Mouse (Mus musculus): Measurements from ENCODE around the gene Acta2. TPM values are rescaled to one million over a fixed set of nuclear protein-coding genes. Genes with fewer than 3 reads are reported as not detected.

Gene Acta2
- polyA plus RNA-seq, 1 experiment from 2014 or later, result 3,545 TPM

DNA sequence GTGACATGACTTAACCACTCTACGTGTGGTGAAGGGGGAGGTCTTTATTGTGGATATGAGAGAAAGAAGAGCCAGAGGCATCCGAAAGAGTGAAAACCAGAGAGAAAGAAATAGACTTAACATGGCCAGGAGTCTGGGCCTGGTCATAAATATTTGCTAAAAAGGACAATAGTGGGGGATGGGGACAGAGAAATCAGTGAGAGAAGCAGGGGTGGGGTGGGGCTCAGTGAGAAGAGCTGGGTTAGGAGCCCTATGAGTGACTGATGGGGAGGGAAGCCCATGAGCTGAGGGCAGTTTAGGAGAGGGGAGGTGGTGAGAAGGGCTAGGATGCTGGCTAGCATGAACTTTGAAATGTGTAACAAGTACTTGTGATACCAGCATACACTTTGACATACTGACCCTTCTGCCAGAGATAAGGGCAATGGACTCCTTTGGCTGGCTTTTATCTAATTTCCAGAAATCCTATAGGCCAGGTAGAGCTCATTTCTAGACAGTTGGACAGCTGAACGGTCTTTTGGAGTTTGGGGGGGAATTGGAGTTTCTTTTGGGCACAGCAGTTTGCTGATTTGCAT, 38.1 kb upstream of the Acta2 start:
- Histone ChIP-seq H3K27ac (replicated peaks) (no peak overlapping the region), H3K27me3 (ENCODE audit: control insufficient read depth, insufficient read depth, low read length) (no peaks in the 10 kb centered on the region), H3K4me1 (replicated peaks; ENCODE audit: control insufficient read depth, insufficient read depth) (0 out of 2 replicates have a peak, but pooled peaks cover 3% of the 10 kb centered on the region), H3K9ac (ENCODE audit: low read length) (no peak overlapping the region), H3K4me3 (ENCODE audit: low read depth, low read length) (no peak overlapping the region), H3K9me3 (ENCODE audit: control insufficient read depth, low read length) (no peaks in the 10 kb centered on the region), H3K36me3 (ENCODE audit: control insufficient read depth, insufficient read depth, low read length) (no peaks in the 10 kb centered on the region), H3K4me2 (replicated peaks; ENCODE audit: low read depth) (no peak overlapping the region)
- WGBS, result 82% methylated on average over 3 of the region's 3 CpGs
- ATAC-seq (ENCODE audit: low FRiP score, low TSS enrichment), result no peak
- no peak for DNase-seq (ENCODE audit: low spot score)
- no peak for TF ChIP-seq EP300 (optimal IDR thresholded peaks at IDR 0.05)
- no peak for TF ChIP-seq CTCF (IDR thresholded peaks at IDR 0.05; ENCODE audit: low read depth)

DNA sequence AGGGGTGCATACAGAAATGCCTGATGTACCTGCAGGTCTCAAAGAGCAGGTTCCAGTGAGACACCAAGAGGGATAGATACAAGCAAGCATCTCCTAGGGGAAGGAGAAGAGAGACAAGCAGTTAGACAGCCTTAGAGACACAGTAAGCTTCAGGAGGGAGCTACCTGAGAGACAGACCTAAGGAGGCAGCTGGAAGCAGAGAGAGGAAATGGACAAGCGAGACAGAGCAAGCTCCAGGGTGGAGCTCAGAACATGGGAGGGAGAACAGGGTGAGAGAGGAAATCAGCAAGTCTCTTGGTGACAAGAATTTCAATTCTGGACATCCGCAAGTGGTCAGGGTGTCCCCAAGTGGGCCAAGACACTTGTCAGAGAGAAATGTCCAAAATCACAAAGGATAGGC, 37.3 kb upstream of the Acta2 start:
- TF ChIP-seq EP300 (optimal IDR thresholded peaks at IDR 0.05) (no peak), CTCF (IDR thresholded peaks at IDR 0.05; ENCODE audit: low read depth) (no peak)
- DNase-seq (ENCODE audit: low spot score), result no peak
- Histone ChIP-seq H3K9ac (ENCODE audit: low read length) (no peak overlapping the region), H3K9me3 (ENCODE audit: control insufficient read depth, low read length) (no peaks in the 10 kb centered on the region), H3K27me3 (ENCODE audit: control insufficient read depth, insufficient read depth, low read length) (no peaks in the 10 kb centered on the region), H3K36me3 (ENCODE audit: control insufficient read depth, insufficient read depth, low read length) (no peaks in the 10 kb centered on the region), H3K4me2 (replicated peaks; ENCODE audit: low read depth) (no peak overlapping the region), H3K4me1 (replicated peaks; ENCODE audit: control insufficient read depth, insufficient read depth) (0 out of 2 replicates have a peak, but pooled peaks cover 3% of the 10 kb centered on the region), H3K4me3 (ENCODE audit: low read depth, low read length) (no peak overlapping the region), H3K27ac (replicated peaks) (no peak overlapping the region)
- no peak for ATAC-seq (ENCODE audit: low FRiP score, low TSS enrichment)
- 78% methylated on average over 2 of the region's 2 CpGs for WGBS

DNA sequence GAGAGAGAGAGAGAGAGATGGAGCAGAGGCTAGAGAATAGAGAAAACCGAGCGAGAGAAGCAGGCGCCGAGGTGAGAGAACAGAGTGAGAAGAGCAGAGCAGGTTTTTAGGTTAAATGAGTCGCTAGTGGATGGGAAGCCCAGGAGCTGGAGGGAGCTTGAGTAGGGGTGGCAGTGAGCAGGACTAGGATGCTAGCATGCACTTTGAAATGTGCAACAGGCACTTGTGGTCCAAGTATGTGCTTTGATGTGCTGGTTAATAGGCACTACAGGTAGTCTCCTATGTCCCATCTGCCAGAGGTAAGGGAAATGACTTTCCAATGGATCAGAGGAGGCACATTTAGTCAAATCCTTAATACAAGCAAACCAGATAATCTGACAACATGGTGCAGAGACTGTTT, 36.6 kb upstream of the Acta2 start:
- no peak for DNase-seq (ENCODE audit: low spot score)
- Histone ChIP-seq H3K27ac (replicated peaks) (no peak overlapping the region), H3K27me3 (ENCODE audit: control insufficient read depth, insufficient read depth, low read length) (no peaks in the 10 kb centered on the region), H3K9me3 (ENCODE audit: control insufficient read depth, low read length) (no peaks in the 10 kb centered on the region), H3K4me3 (ENCODE audit: low read depth, low read length) (no peak overlapping the region), H3K36me3 (ENCODE audit: control insufficient read depth, insufficient read depth, low read length) (no peaks in the 10 kb centered on the region), H3K9ac (ENCODE audit: low read length) (no peak overlapping the region), H3K4me1 (replicated peaks; ENCODE audit: control insufficient read depth, insufficient read depth) (0 out of 2 replicates have a peak, but pooled peaks cover 3% of the 10 kb centered on the region), H3K4me2 (replicated peaks; ENCODE audit: low read depth) (no peak overlapping the region)
- 59% methylated on average over 5 of the region's 5 CpGs for WGBS
- no peak for ATAC-seq (ENCODE audit: low FRiP score, low TSS enrichment)
- no peak for TF ChIP-seq CTCF (IDR thresholded peaks at IDR 0.05; ENCODE audit: low read depth)
- TF ChIP-seq EP300 (optimal IDR thresholded peaks at IDR 0.05), result no peak

DNA sequence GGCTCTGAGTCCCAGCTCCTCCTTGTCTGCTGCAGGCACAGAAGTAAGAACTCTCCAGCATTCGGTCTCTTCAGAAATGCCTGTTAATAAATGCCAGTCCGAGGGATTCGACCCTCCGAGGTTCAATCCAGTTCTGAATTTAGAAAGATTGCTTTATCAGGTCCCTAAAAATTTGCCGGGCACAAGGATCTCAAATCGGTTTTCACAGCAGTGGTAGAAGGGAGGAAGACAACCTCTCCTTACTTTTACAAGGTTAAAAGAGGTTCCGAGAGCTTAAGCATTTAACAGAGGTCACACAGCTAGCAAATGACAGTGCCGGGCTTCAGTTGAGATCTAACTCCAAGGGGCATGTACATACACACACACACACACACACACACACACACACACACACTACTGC, 36.0 kb upstream of the Acta2 start:
- 0 out of 2 replicates have a peak, but pooled peaks cover 3% of the 10 kb centered on the region for H3K4me1 ChIP-seq (replicated peaks; ENCODE audit: control insufficient read depth, insufficient read depth)
- TF ChIP-seq EP300 (optimal IDR thresholded peaks at IDR 0.05), result no peak
- peak overlapping the region; percentile 64; the same call in 1 of the 2 replicates for H3K9ac ChIP-seq (ENCODE audit: low read length)
- no peaks in the 10 kb centered on the region for H3K36me3 ChIP-seq (ENCODE audit: control insufficient read depth, insufficient read depth, low read length)
- ATAC-seq (ENCODE audit: low FRiP score, low TSS enrichment) (no peak), DNase-seq (ENCODE audit: low spot score) (no peak)
- no peaks in the 10 kb centered on the region for H3K9me3 ChIP-seq (ENCODE audit: control insufficient read depth, low read length)
- no peaks in the 10 kb centered on the region for H3K27me3 ChIP-seq (ENCODE audit: control insufficient read depth, insufficient read depth, low read length)
- WGBS, result 45% methylated on average over 8 of the region's 8 CpGs
- peak overlapping the region; percentile 88 for H3K4me2 ChIP-seq (replicated peaks; ENCODE audit: low read depth)
- H3K27ac ChIP-seq (replicated peaks), result peak overlapping the region; percentile 24; the same call in 1 of the 2 replicates
- peak overlapping the region; percentile 57 for H3K4me3 ChIP-seq (ENCODE audit: low read depth, low read length)

DNA sequence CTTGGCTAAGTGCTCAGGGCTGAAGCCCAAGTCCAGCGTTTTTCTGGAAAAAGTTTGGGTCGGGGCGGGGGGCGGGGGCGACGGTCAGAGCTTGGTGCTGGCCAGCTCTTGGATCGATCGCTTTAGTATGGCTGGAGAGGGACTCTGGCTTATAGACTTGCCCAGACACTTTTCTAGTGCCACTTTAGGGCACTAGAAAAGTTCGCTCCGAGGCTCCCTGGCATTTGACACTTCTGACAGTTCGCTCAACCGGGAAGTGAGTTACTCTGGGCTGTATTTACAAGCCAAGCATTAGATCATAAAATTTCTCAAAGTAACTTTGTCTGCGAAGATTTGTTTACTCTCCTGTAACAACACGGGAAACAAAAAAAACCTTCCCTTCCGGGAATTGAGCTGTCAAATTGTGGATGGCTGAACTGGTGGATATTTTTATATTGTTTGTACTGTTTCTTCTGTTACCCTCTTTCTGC, 35.5 kb upstream of the Acta2 start:
- peak; percentile 61 for ATAC-seq (ENCODE audit: low FRiP score, low TSS enrichment)
- H3K9ac ChIP-seq (ENCODE audit: low read length), result peak overlapping the region; percentile 64
- H3K4me1 ChIP-seq (replicated peaks; ENCODE audit: control insufficient read depth, insufficient read depth), result 0 out of 2 replicates have a peak, but pooled peaks cover 3% of the 10 kb centered on the region
- peak overlapping the region; percentile 57 for H3K4me3 ChIP-seq (ENCODE audit: low read depth, low read length)
- no peaks in the 10 kb centered on the region for H3K9me3 ChIP-seq (ENCODE audit: control insufficient read depth, low read length)
- DNase-seq (ENCODE audit: low spot score), result no peak
- H3K4me2 ChIP-seq (replicated peaks; ENCODE audit: low read depth), result peak overlapping the region; percentile 88
- WGBS, result 2% methylated on average over 15 of the region's 15 CpGs
- peak overlapping the region; percentile 61 for H3K27ac ChIP-seq (replicated peaks)
- no peaks in the 10 kb centered on the region for H3K36me3 ChIP-seq (ENCODE audit: control insufficient read depth, insufficient read depth, low read length)
- no peaks in the 10 kb centered on the region for H3K27me3 ChIP-seq (ENCODE audit: control insufficient read depth, insufficient read depth, low read length)
- no peak for TF ChIP-seq EP300 (optimal IDR thresholded peaks at IDR 0.05)

DNA sequence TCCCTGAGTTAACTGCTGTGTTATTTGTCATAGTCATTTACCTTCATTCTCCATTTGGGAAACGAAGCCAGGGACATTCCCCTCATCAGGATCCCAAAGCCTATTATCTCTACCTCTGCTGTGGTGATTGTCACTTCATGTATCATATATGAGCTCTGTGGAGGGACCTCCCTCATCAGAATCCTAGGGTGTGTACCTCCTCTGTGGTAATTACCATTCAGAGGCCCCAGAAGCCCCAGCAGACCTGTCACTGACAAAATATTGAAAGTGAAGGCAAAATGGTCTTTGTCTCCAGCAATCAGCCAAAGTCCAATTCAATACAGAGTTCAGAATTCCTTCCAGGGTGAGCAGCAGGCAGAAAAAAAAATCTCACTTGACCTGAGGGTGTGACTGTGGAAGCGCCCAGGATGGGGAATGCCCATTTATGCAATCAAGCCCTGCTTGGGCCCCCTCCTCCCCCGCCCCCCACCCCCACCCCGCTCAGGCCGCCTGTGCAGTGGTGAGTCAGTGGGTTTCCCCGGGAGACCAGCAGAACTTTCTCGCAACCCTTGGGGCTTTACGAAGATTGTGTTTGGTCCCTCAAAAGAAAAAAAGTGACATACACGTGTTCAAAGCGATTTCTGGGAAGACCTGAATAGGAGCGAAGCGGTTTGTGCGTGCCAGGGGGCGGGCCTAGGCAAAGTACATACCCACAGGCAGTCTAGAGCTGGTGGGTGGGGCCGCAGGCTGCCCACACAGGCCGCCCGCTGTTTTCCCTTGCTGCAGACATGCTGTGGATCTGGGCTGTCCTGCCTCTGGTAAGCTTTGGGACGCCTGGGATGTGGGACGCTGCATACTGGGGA, 34.8 kb upstream of the Acta2 start, which contains the start of gene Fas:
Gene Fas (plus strand): TSS at position 719 of the 842 bp plus-strand sequence.
- ATAC-seq (ENCODE audit: low FRiP score, low TSS enrichment) (peak; percentile 96), DNase-seq (ENCODE audit: low spot score) (peak; percentile 88)
- Histone ChIP-seq H3K4me1 (replicated peaks; ENCODE audit: control insufficient read depth, insufficient read depth) (0 out of 2 replicates have a peak, but pooled peaks cover 3% of the 10 kb centered on the region), H3K9me3 (ENCODE audit: control insufficient read depth, low read length) (no peaks in the 10 kb centered on the region), H3K9ac (ENCODE audit: low read length) (peak within 1 kb of the TSS; percentile 64), H3K27ac (replicated peaks) (peak within 1 kb of the TSS; percentile 61), H3K4me3 (ENCODE audit: low read depth, low read length) (peak within 1 kb of the TSS; percentile 57), H3K36me3 (ENCODE audit: control insufficient read depth, insufficient read depth, low read length) (no peaks in the 10 kb centered on the region), H3K27me3 (ENCODE audit: control insufficient read depth, insufficient read depth, low read length) (no peaks in the 10 kb centered on the region), H3K4me2 (replicated peaks; ENCODE audit: low read depth) (peak within 1 kb of the TSS; percentile 88)
- 3% methylated on average over 19 of the region's 19 CpGs for WGBS
- TF ChIP-seq EP300 (optimal IDR thresholded peaks at IDR 0.05), result no peak
- no peak for TF ChIP-seq CTCF (IDR thresholded peaks at IDR 0.05; ENCODE audit: low read depth)
